Mouse (Mus musculus): ENCODE results near the gene Tarm1. TPM values are rescaled to one million over a fixed set of nuclear protein-coding genes. Genes with fewer than 3 reads are reported as not detected.

Gene Tarm1
- polyA plus RNA-seq, 1 experiment, result 0.04 TPM

- Histone ChIP-seq H3K79me2 (ENCODE audit: control insufficient read depth, insufficient read depth) (no peaks in the 10 kb centered on the region), H3K27me3 (ENCODE audit: control insufficient read depth, insufficient read depth, insufficient read length) (no peaks in the 10 kb centered on the region), H3K4me3 (no peak overlapping the region), H3ac (ENCODE audit: control insufficient read depth, insufficient read length) (no peak overlapping the region), H3K36me3 (ENCODE audit: control insufficient read depth, insufficient read depth) (no peaks in the 10 kb centered on the region), H3K4me2 (ENCODE audit: low read depth) (no peak overlapping the region)
- TF ChIP-seq POLR2AphosphoS2 (IDR thresholded peaks at IDR 0.05; ENCODE audit: insufficient read length, low read depth), result no peak
- TF ChIP-seq MAX (IDR thresholded peaks at IDR 0.05; ENCODE audit: low read depth), result no peak
- TF ChIP-seq E2F4 (IDR thresholded peaks at IDR 0.05; ENCODE audit: insufficient read depth), result no peak
- TF ChIP-seq POLR2A (IDR thresholded peaks at IDR 0.05; ENCODE audit: insufficient read length, low read depth), result no peak
- TF ChIP-seq CEBPB (IDR thresholded peaks at IDR 0.05; ENCODE audit: insufficient read depth, poor library complexity, severe bottlenecking), result no peak
- TF ChIP-seq SRF (IDR thresholded peaks at IDR 0.05; ENCODE audit: control insufficient read depth, insufficient read length, low read depth), result no peak
- no peak for TF ChIP-seq TCF12 (IDR thresholded peaks at IDR 0.05; ENCODE audit: insufficient read depth, poor library complexity, severe bottlenecking)
- no peak for TF ChIP-seq USF1 (IDR thresholded peaks at IDR 0.05; ENCODE audit: low read depth)
- no peak for TF ChIP-seq MYOD1 (IDR thresholded peaks at IDR 0.05; ENCODE audit: control insufficient read depth in 1 of 3, insufficient read length in 2 of 3, low read depth in 2 of 3)
- TF ChIP-seq MYOG (IDR thresholded peaks at IDR 0.05; ENCODE audit: control insufficient read depth in 1 of 3, insufficient read depth in 1 of 3, insufficient read length in 2 of 3, low read depth in 2 of 3), result no peak
These were observed 49.5 kb downstream of the Tarm1 start for GRCm38 (mm10) chr7:3452821-3453485.

GRCm38 (mm10) chr7:3451161-3451560 is 51.3 kb downstream of the Tarm1 start:
- Histone ChIP-seq H3K4me3 (no peak overlapping the region), H3K4me2 (ENCODE audit: low read depth) (peak overlapping the region; percentile 45), H3K79me2 (ENCODE audit: control insufficient read depth, insufficient read depth) (no peaks in the 10 kb centered on the region), H3ac (ENCODE audit: control insufficient read depth, insufficient read length) (no peak overlapping the region), H3K36me3 (ENCODE audit: control insufficient read depth, insufficient read depth) (no peaks in the 10 kb centered on the region), H3K27me3 (ENCODE audit: control insufficient read depth, insufficient read depth, insufficient read length) (no peaks in the 10 kb centered on the region)
- no peak for TF ChIP-seq REST (IDR thresholded peaks at IDR 0.05; ENCODE audit: insufficient read depth, insufficient read length)
- peak in 1 of 3 experiments; percentile 36 for TF ChIP-seq MYOD1 (IDR thresholded peaks at IDR 0.05; ENCODE audit: control insufficient read depth in 1 of 3, insufficient read length in 2 of 3, low read depth in 2 of 3)

GRCm38 (mm10) chr7:3450671-3451070 is 51.8 kb downstream of the Tarm1 start:
- Histone ChIP-seq H3K27me3 (ENCODE audit: control insufficient read depth, insufficient read depth, insufficient read length) (no peaks in the 10 kb centered on the region), H3K4me2 (ENCODE audit: low read depth) (peak overlapping the region; percentile 45)

GRCm38 (mm10) chr7:3448737-3449454 is 53.5 kb downstream of the Tarm1 start:
- no peak overlapping the region for H3K4me3 ChIP-seq

More at GRCm38 (mm10) chr7:3450671-3451070, 51.8 kb downstream of the Tarm1 start:
- no peak overlapping the region for H3K4me3 ChIP-seq
- TF ChIP-seq CEBPB (IDR thresholded peaks at IDR 0.05; ENCODE audit: insufficient read depth, poor library complexity, severe bottlenecking), result no peak
- no peak for TF ChIP-seq MYOD1 (IDR thresholded peaks at IDR 0.05; ENCODE audit: control insufficient read depth in 1 of 3, insufficient read length in 2 of 3, low read depth in 2 of 3)
- TF ChIP-seq REST (IDR thresholded peaks at IDR 0.05; ENCODE audit: insufficient read depth, insufficient read length), result no peak
- TF ChIP-seq E2F4 (IDR thresholded peaks at IDR 0.05; ENCODE audit: insufficient read depth), result no peak
- no peak for TF ChIP-seq TCF3 (IDR thresholded peaks at IDR 0.05; ENCODE audit: insufficient read length, low read depth)
- TF ChIP-seq MAX (IDR thresholded peaks at IDR 0.05; ENCODE audit: low read depth), result no peak
- TF ChIP-seq POLR2A (IDR thresholded peaks at IDR 0.05; ENCODE audit: insufficient read length, low read depth), result no peak
- TF ChIP-seq TCF12 (IDR thresholded peaks at IDR 0.05; ENCODE audit: insufficient read depth, poor library complexity, severe bottlenecking), result no peak
- H3ac ChIP-seq (ENCODE audit: control insufficient read depth, insufficient read length), result no peak overlapping the region
- no peaks in the 10 kb centered on the region for H3K79me2 ChIP-seq (ENCODE audit: control insufficient read depth, insufficient read depth)
- no peaks in the 10 kb centered on the region for H3K36me3 ChIP-seq (ENCODE audit: control insufficient read depth, insufficient read depth)

GRCm38 (mm10) chr7:3447026-3447425 is 55.4 kb downstream of the Tarm1 start:
- Histone ChIP-seq H3K79me2 (ENCODE audit: control insufficient read depth, insufficient read depth) (no peaks in the 10 kb centered on the region), H3K4me3 (no peak overlapping the region), H3K36me3 (ENCODE audit: control insufficient read depth, insufficient read depth) (no peaks in the 10 kb centered on the region), H3K27me3 (ENCODE audit: control insufficient read depth, insufficient read depth, insufficient read length) (no peaks in the 10 kb centered on the region), H3K4me2 (ENCODE audit: low read depth) (peak overlapping the region; percentile 58), H3ac (ENCODE audit: control insufficient read depth, insufficient read length) (no peak overlapping the region)
- TF ChIP-seq MAX (IDR thresholded peaks at IDR 0.05; ENCODE audit: low read depth), result no peak
- no peak for TF ChIP-seq SRF (IDR thresholded peaks at IDR 0.05; ENCODE audit: control insufficient read depth, insufficient read length, low read depth)
- no peak for TF ChIP-seq USF1 (IDR thresholded peaks at IDR 0.05; ENCODE audit: low read depth)
- TF ChIP-seq POLR2A (IDR thresholded peaks at IDR 0.05; ENCODE audit: insufficient read length, low read depth), result no peak
- no peak for TF ChIP-seq CEBPB (IDR thresholded peaks at IDR 0.05; ENCODE audit: insufficient read depth, poor library complexity, severe bottlenecking)

More at GRCm38 (mm10) chr7:3448737-3449454, 53.5 kb downstream of the Tarm1 start:
- Histone ChIP-seq H3K4me2 (ENCODE audit: low read depth) (no peak overlapping the region), H3K27me3 (ENCODE audit: control insufficient read depth, insufficient read depth, insufficient read length) (no peaks in the 10 kb centered on the region), H3K79me2 (ENCODE audit: control insufficient read depth, insufficient read depth) (no peaks in the 10 kb centered on the region), H3K36me3 (ENCODE audit: control insufficient read depth, insufficient read depth) (no peaks in the 10 kb centered on the region), H3ac (ENCODE audit: control insufficient read depth, insufficient read length) (no peak overlapping the region)
- no peak for TF ChIP-seq E2F4 (IDR thresholded peaks at IDR 0.05; ENCODE audit: insufficient read depth)
- TF ChIP-seq REST (IDR thresholded peaks at IDR 0.05; ENCODE audit: insufficient read depth, insufficient read length), result no peak
- peak in 1 of 3 experiments; percentile 24 for TF ChIP-seq MYOD1 (IDR thresholded peaks at IDR 0.05; ENCODE audit: control insufficient read depth in 1 of 3, insufficient read length in 2 of 3, low read depth in 2 of 3)
- no peak for TF ChIP-seq SRF (IDR thresholded peaks at IDR 0.05; ENCODE audit: control insufficient read depth, insufficient read length, low read depth)
- no peak for TF ChIP-seq MYOG (IDR thresholded peaks at IDR 0.05; ENCODE audit: control insufficient read depth in 1 of 3, insufficient read depth in 1 of 3, insufficient read length in 2 of 3, low read depth in 2 of 3)
- no peak for TF ChIP-seq POLR2AphosphoS2 (IDR thresholded peaks at IDR 0.05; ENCODE audit: insufficient read length, low read depth)
